Mouse (Mus musculus): ENCODE measurements around the gene AC141477.1.

Gene AC141477.1

GRCm38 (mm10) chr10:76440281-76440680 is at the start of gene AC141477.1:
TSS of gene AC141477.1 (minus strand) at chr10:76440444.
- in situ Hi-C loops (cut with MseI, MboI): no loop called here

- in situ Hi-C loops (cut with MseI, MboI): no loop called here
These were observed 49.0 kb upstream of the AC141477.1 start for GRCm38 (mm10) chr10:76489205-76489604.

DNA sequence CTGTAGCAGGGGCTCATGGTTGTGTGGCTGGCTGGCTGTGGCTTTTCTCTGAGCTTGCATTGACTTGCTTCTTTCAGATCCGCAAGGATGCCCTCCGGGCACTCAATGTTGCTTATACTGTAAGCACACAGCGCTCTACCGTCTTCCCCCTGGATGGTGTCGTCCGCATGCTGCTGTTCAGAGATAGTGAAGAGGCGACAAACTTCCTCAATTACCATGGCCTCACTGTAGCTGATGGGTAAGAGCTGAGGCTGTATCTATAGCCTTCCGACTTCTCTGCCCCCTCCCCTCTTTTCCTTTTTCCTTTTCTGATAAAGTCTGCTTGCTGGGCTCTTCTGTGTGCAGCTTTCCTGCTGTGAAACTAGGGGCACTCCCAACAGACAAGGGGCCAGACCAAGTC is 48.0 kb upstream of the AC141477.1 start:
- in situ Hi-C loops (cut with MseI, MboI): no loop called here

- in situ Hi-C loops (cut with MseI, MboI): no loop called here
These were observed 46.1 kb upstream of the AC141477.1 start for GRCm38 (mm10) chr10:76486302-76486701.

GRCm38 (mm10) chr10:76481480-76481879 is 41.2 kb upstream of the AC141477.1 start:
- in situ Hi-C loops (cut with MseI, MboI): no loop called here

DNA sequence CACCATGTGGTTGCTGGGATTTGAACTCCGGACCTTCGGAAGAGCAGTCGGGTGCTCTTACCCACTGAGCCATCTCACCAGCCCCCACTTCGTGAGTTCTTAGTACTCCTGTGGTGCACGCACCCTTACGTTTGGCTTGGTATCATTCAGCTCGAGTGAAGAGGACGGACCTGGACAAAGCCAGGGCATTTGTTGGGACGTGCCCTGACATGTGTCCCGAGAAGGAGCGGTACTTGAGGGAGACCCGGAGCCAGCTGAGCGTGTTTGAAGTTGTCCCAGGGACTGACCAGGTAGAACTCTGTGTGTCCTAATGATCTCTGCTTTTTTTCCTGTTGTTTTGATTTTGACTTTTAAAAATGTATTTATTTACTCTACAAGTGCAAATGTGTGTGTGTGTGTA is 40.6 kb upstream of the AC141477.1 start:
- in situ Hi-C loops (cut with MseI, MboI): no loop called here

GRCm38 (mm10) chr10:76473759-76474158 is 33.5 kb upstream of the AC141477.1 start:
- in situ Hi-C loops (cut with MseI, MboI): no loop called here

GRCm38 (mm10) chr10:76468203-76469162 is 28.2 kb upstream of the AC141477.1 start, which contains the start of the genes Mcm3ap and Ybey:
TSS of gene Mcm3ap (plus strand) at chr10:76468927.
TSS of gene Ybey (minus strand) at chr10:76469114.
- in situ Hi-C loops (cut with MseI, MboI): no loop called here

DNA sequence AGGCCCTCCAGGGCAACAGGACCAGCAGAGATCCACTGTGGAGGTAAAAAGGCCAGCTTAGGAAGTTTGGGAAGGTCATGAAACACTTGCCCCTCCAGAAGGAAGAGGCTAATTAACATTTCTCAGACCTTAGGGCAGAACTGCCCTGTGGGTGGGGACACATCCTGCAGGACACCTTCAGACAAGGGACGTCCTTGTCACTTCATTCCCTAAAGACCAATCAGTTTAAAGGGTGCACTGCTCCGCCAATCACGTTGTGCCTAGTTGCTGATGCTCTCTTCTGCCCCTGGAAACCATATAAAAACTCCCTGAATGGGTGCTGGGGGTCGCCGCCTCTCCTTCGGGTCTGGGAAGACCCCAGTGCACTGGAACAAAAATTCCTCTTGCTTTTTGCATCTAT is 22.5 kb upstream of the AC141477.1 start:
- in situ Hi-C loops (cut with MseI, MboI): no loop called here

DNA sequence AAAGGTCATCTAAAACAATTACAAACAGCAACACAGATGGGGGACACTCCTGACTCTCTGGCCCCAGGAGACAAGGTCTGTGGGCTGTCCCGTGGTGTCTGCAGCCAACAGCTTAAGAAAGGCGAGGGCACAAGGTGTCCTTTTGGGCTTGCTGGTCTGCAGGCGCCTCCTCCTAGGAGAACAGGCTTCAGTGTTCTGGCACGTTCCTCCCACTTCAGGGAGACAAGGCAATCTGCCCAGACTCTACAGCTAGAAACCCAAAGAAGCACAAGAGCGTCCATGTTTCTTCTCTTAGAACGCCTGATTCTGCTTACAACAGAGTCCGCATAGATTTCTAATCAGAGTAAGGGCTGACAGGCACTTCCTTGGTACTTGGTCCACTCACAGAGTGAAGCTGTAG is 22.1 kb upstream of the AC141477.1 start:
- in situ Hi-C loops (cut with MseI, MboI): no loop called here

GRCm38 (mm10) chr10:76461255-76461654 is 21.0 kb upstream of the AC141477.1 start:
- in situ Hi-C loops (cut with MseI, MboI): no loop called here

GRCm38 (mm10) chr10:76455289-76455688 is 15.0 kb upstream of the AC141477.1 start:
- in situ Hi-C loops (cut with MseI, MboI): loop anchor here in 1 of 2 experiments (10.0 kb wide), 1 partner anchor 280 kb away; no protein-coding TSS in a partner anchor

GRCm38 (mm10) chr10:76448851-76449250 is 8.6 kb upstream of the AC141477.1 start, which contains the start of gene 2610028H24Rik:
TSS of gene 2610028H24Rik (plus strand) at chr10:76449081.
- in situ Hi-C loops (cut with MseI, MboI): no loop called here

DNA sequence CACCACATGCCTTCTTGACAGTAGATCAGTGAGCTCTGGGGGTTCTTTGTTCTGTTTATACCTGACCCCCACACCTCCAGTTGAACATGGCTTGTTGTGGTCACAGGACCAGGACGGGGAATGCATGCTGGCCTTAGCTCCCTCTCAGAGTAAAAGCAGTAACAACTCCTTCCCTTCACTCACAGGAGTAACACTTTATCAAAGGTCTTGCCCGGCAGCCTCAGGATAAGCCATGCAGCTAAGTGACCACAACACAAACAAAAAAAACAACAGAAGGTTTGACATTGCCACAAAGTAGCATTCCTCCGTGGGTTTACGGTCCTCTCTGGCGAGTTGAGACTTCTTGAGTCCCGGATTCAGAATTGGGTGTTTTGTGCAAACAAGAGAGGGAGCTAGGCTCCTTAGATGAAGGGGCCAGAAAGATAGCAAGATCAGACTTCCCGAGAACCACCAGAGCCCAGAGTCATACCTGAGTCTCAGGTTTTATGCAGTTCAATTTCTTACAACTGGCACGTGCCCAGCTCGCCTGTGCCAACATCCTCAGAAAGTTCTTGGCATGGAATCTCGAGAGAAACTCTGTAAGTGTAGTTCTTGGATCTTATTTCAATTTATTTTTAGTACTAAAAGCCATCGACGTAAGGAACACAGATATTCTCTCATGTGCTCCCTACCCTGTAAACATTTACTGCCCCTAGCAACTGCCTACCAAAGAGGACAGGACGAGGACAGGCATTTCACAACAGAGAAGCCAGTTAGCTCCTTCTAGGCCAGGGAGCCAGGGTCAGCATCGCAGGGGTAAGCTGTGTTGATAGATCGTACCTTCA is 7.4 kb upstream of the AC141477.1 start:
- in situ Hi-C loops (cut with MseI, MboI): no loop called here

- in situ Hi-C loops (cut with MseI, MboI): no loop called here
These were observed 5.9 kb upstream of the AC141477.1 start for GRCm38 (mm10) chr10:76445996-76446681.

DNA sequence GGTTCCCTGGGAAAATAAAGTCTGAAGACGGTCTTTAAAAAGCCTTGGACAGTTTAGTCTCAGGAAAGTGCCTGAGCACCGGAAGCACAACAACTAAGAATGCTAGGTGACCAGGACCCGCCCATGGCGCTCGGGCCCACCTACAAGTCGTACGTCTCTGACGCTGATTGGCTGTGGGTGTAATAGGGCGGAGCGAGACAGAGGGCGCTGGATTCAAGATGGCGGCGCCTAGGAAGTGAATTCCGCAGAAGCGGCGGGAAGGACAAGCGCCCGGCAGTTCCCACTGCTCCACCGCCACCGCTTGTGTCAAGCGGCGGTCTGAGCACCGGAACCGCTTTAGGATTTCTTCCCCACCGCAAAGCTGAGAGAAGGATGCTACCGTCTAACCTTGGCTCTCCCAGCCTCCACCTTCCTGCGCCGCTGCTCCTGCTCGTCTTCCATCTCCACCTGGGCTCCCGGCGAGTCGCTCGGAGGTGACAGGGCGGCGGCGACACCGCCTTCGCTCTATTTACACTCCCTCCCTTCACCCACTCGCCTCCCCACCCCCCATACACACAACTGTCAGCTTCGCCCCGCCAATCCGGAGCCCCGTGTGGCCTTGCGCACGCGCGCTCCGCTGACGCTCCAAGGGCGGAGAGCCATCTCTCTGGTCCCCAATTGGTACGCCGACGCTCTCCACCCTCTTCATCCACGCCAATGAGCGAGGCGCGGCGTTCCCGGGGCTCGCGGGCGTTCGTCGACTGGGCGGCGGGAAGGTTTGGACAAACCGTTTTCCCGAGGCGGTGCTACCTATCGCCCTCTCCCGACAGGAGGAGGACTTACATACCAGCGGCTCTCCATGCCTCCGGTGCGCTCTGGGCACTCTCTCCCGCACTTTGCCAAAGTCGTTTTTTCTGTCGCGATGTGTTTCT is 2.2 kb upstream of the AC141477.1 start, which contains the start of gene Pcnt:
Gene Pcnt (minus strand): TSS at position 609 of the 911 bp plus-strand sequence.
- in situ Hi-C loops (cut with MseI, MboI): no loop called here

DNA sequence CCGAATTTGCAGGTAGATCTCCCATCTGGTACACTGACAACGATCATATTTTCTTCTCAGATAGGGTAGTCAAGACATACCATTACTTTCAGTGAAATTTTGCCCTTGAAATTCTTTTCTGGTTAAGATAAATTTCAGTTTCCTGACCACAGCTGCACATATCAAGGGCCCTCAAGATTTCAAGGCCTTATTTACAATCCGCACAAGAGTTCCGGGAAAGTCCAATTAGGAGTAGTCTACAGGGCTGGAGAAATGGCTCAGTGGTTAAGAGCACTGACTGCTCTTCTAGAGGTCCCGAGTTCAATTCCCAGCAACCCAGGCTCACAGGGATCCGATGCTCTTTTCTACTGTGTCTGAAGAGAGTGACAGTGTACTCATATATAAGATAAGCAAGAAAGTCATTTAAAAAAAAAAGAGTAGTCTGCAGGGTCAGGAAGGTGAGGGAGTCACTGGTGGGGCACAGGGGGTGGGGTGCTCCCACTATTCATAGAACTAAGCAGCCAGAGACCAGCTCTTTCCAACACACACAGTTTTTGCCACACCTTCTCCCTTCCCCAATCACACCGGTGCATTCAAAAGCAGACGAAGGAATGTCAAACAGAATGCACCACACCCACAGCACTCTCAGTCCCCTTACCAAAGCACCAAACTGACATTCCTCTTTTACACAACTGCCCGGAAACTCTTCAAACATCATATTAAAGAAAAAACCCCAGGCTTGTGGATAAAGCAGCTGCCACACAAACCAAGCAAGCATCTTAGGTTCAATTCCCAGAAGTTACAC is 945 bp downstream of the AC141477.1 start:
- in situ Hi-C loops (cut with MseI, MboI): no loop called here

DNA sequence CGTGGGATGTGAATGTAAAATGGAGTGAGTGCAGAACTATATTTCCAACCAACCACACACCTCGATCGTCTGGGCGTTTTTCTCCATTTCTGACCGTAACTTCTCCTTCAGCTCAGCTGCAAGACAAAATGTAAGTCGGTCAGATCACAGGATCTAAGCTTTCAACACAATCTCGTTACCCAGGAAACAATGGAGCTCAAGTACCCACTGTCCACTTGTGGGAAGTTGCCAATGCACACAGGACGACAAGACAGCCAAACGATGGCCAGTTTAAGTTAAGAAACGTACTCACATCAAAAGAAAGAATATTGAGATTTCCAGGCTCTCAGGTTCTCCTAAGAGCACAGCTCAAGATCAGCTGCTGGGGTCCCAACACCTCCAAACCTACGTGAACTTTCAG is 6.3 kb downstream of the AC141477.1 start:
- in situ Hi-C loops (cut with MseI, MboI): no loop called here

DNA sequence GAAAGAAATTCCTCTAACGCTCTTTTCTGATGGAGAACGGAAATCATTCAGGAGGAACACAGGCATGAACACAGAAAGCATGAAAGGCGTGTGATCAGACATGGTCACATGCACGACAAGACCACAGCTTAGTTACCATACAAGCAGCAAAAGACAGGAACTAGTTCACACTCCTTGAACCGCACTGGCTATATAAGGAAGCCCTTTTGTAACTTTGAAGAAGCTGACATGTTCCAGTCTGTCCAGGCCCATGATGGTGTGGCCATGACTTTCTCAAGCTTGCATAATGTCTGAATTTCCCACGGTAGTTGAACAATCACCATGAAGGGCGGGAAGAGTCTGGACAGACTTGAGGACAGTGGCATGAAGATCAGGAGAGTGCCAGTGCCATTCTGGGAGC is 14.6 kb downstream of the AC141477.1 start:
- in situ Hi-C loops (cut with MseI, MboI): no loop called here

- in situ Hi-C loops (cut with MseI, MboI): no loop called here
These were observed 23.4 kb downstream of the AC141477.1 start for GRCm38 (mm10) chr10:76416811-76417210.

Measured in mouse trophoblast stem cell (cell line).